Mouse (Mus musculus): Measurements from ENCODE around the gene Slc43a2. TPM values are rescaled to one million over a fixed set of nuclear protein-coding genes. Genes with fewer than 3 reads are reported as not detected.

The Slc43a2 gene
- total and polyA plus RNA-seq, 3 experiments = 4.9 to 8.4 TPM; not detected in 1

DNA sequence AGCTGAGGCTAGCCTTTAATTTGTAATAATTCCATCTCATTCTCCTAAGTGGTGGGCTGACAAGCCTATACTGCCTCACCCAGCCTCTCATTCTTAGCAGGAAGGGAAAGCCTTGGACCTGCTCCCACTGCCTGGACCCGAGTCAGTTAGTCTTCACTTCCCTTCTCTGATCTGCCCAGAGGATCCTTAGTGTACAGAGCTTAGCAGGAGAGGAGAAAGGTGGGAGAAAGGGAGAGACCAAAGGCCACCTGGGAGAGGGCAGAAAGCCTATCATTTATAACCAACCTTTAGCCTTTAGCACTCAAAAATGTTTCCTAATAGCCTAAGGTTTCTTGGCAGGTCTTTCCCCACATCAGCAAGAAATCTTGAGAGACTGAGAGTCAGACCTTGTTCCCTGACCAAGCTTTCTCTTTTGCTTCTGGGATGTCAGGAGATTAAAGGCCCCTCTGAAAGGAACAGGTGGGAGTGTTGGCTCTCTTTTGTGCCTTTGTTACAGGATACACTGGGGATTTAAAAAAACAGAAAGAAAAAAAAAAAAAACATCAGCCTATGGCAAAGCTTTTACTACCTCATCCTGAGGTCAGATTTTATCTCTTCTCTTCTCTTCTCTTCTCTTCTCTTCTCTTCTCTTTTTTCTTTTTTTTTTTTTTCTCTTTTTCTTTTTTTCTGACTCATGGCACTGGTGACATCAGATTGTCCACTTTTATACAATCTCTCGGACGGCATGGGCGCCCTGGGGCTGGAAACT, 3.0 kb downstream of the Slc43a2 start:
- Histone ChIP-seq H3K4me3 (ENCODE audit: control insufficient read depth in 1 of 2, insufficient read depth in 1 of 2, low read depth in 2 of 2, low read length in 2 of 2) (no peak overlapping the region), H3K9me3 (replicated peaks; ENCODE audit: insufficient read depth, low read length) (no peaks in the 10 kb centered on the region), H3K36me3 (ENCODE audit: control insufficient read depth in 1 of 2, insufficient read depth in 2 of 2, low read length in 2 of 2) (peaks cover 0 to 39% of the 10 kb centered on the region in 2 experiments; a peak in 2 of 4 replicates), H3K4me1 (ENCODE audit: control insufficient read depth in 1 of 2, insufficient read depth in 2 of 2, low read length in 2 of 2) (peaks cover 9 to 52% of the 10 kb centered on the region in 2 experiments), H3K9ac (ENCODE audit: control insufficient read depth, low read depth, low read length, poor library complexity, severe bottlenecking) (0 out of 2 replicates have a peak overlapping the region, but pooled peaks have one; percentile 6), H3K27ac (ENCODE audit: control insufficient read depth, low read depth, low read length) (peak overlapping the region; percentile 13; the same call in 1 of the 2 replicates), H3K79me2 (ENCODE audit: control insufficient read depth, insufficient read depth, low read length, poor library complexity) (peaks cover 10% of the 10 kb centered on the region), H3K27me3 (ENCODE audit: control insufficient read depth in 1 of 2, insufficient read depth in 2 of 2, low read length in 2 of 2) (no peaks in the 10 kb centered on the region)
- peak; percentile 41 for DNase-seq (ENCODE audit: low read depth, low spot score)
- TF ChIP-seq GATA1 (IDR thresholded peaks at IDR 0.05; ENCODE audit: low read depth, low read length) (0 out of 2 replicates have a peak, but pooled peaks have one; percentile 19), ZNF384 (IDR thresholded peaks at IDR 0.05; ENCODE audit: low read depth, low read length) (peak; percentile 94), HCFC1 (IDR thresholded peaks at IDR 0.05; ENCODE audit: low read depth, low read length) (no peak), EP300 (IDR thresholded peaks at IDR 0.05; ENCODE audit: low read depth in 1 of 2, low read length in 2 of 2) (peak in 1 of 2 experiments; percentile 47; a peak in 1 of 4 replicates), BHLHE40 (IDR thresholded peaks at IDR 0.05; ENCODE audit: borderline replicate concordance, low read depth, low read length) (0 out of 2 replicates have a peak, but pooled peaks have one; percentile 2), SMC3 (IDR thresholded peaks at IDR 0.05; ENCODE audit: low read depth, low read length) (no peak), RCOR1 (IDR thresholded peaks at IDR 0.05; ENCODE audit: low read depth, low read length) (no peak), SIN3A (IDR thresholded peaks at IDR 0.05; ENCODE audit: low read length) (0 out of 2 replicates have a peak, but pooled peaks have one; percentile 17), ZC3H11A (IDR thresholded peaks at IDR 0.05; ENCODE audit: low read depth, low read length) (no peak)

DNA sequence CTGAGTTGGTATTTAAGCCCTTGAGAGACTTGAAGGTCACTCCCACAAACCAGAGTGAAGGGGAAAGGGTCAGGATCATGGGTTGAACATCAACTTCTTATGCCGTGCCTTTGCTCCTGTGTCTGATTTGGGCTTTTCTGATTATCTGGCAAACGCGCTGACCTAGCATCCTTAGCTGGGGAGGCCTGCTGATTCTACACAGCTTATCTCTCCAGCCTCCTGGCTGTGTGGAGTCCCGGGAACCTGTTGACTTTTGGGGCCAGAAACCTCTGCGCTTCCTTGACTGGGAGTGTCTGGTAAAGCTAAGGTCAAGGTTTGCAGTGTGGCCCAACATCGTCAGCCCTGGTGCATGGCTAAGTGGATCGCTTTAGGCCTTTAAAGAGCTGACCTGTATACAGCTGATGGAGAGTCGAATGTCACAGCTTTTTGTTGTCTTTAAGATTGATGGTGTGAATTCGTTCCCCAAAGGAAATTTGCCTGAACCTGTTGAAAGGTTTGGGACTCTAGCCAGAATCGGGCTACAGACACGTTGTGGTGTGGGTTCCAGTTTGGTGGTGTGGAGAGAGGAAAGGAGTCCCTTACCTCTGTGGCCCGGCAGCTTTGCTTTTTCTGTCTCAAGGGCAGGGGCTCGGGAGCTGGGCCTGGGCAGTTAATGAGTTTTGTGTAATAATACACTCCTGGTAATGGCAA, 3.8 kb downstream of the Slc43a2 start:
- H3K4me3 ChIP-seq (ENCODE audit: control insufficient read depth in 1 of 2, insufficient read depth in 1 of 2, low read depth in 2 of 2, low read length in 2 of 2) = no peak overlapping the region

More for the DNA sequence above, 3.8 kb downstream of the Slc43a2 start:
- Histone ChIP-seq H3K9ac (ENCODE audit: control insufficient read depth, low read depth, low read length, poor library complexity, severe bottlenecking) (no peak overlapping the region), H3K4me1 (ENCODE audit: control insufficient read depth in 1 of 2, insufficient read depth in 2 of 2, low read length in 2 of 2) (peaks cover 9 to 51% of the 10 kb centered on the region in 2 experiments), H3K27me3 (ENCODE audit: control insufficient read depth in 1 of 2, insufficient read depth in 2 of 2, low read length in 2 of 2) (no peaks in the 10 kb centered on the region), H3K79me2 (ENCODE audit: control insufficient read depth, insufficient read depth, low read length, poor library complexity) (peaks cover 10% of the 10 kb centered on the region), H3K27ac (ENCODE audit: control insufficient read depth, low read depth, low read length) (no peak overlapping the region), H3K36me3 (ENCODE audit: control insufficient read depth in 1 of 2, insufficient read depth in 2 of 2, low read length in 2 of 2) (peaks cover 0 to 36% of the 10 kb centered on the region in 2 experiments; a peak in 2 of 4 replicates), H3K9me3 (replicated peaks; ENCODE audit: insufficient read depth, low read length) (no peaks in the 10 kb centered on the region)
- peak; percentile 72 for DNase-seq (ENCODE audit: low read depth, low spot score)
- TF ChIP-seq CHD1 (IDR thresholded peaks at IDR 0.05; ENCODE audit: low read depth, low read length) (0 out of 2 replicates have a peak, but pooled peaks have one; percentile 51), MEF2A (IDR thresholded peaks at IDR 0.05; ENCODE audit: extremely low read depth, insufficient replicate concordance, low read depth, low read length, poor library complexity, severe bottlenecking) (no peak), TAL1 (IDR thresholded peaks at IDR 0.05; ENCODE audit: low read length) (peak; percentile 71), MXI1 (IDR thresholded peaks at IDR 0.05; ENCODE audit: low read depth, low read length) (0 out of 2 replicates have a peak, but pooled peaks have one; percentile 23), SIN3A (IDR thresholded peaks at IDR 0.05; ENCODE audit: low read length) (peak; percentile 12; the same call in 1 of the 2 replicates), TCF12 (IDR thresholded peaks at IDR 0.05; ENCODE audit: low read depth, low read length) (peak; percentile 44; the same call in 1 of the 2 replicates), RCOR1 (IDR thresholded peaks at IDR 0.05; ENCODE audit: low read depth, low read length) (peak; percentile 65), RAD21 (IDR thresholded peaks at IDR 0.05; ENCODE audit: low read depth, low read length) (no peak), EP300 (IDR thresholded peaks at IDR 0.05; ENCODE audit: low read depth in 1 of 2, low read length in 2 of 2) (peak in 1 of 2 experiments; percentile 56; a peak in 2 of 4 replicates), ETS1 (IDR thresholded peaks at IDR 0.05; ENCODE audit: low read depth, low read length) (peak; percentile 77), TBP (IDR thresholded peaks at IDR 0.05; ENCODE audit: low read depth, low read length) (peak; percentile 39; the same call in 1 of the 2 replicates), GATA1 (IDR thresholded peaks at IDR 0.05; ENCODE audit: low read depth, low read length) (peak; percentile 78; the same call in 1 of the 2 replicates), E2F4 (IDR thresholded peaks at IDR 0.05; ENCODE audit: borderline replicate concordance, low read depth, low read length) (no peak), MAFK (IDR thresholded peaks at IDR 0.05; ENCODE audit: borderline replicate concordance, low read depth, low read length) (peak; percentile 87)

Data from MEL (cell line).